Mouse (Mus musculus): ENCODE measurements around the gene Sec23b. TPM values are rescaled to one million over a fixed set of nuclear protein-coding genes. Genes with fewer than 3 reads are reported as not detected.

Gene Sec23b
- total RNA-seq (2012; rRNA removed) (98.5 and 110 TPM in 2 replicates), total RNA-seq (2014; rRNA removed) (99.0 and 103 TPM in 2 replicates), polyA plus RNA-seq (2012; ENCODE audit: insufficient read length, low read depth) (77.7 and 95.4 TPM in 2 replicates)

DNA sequence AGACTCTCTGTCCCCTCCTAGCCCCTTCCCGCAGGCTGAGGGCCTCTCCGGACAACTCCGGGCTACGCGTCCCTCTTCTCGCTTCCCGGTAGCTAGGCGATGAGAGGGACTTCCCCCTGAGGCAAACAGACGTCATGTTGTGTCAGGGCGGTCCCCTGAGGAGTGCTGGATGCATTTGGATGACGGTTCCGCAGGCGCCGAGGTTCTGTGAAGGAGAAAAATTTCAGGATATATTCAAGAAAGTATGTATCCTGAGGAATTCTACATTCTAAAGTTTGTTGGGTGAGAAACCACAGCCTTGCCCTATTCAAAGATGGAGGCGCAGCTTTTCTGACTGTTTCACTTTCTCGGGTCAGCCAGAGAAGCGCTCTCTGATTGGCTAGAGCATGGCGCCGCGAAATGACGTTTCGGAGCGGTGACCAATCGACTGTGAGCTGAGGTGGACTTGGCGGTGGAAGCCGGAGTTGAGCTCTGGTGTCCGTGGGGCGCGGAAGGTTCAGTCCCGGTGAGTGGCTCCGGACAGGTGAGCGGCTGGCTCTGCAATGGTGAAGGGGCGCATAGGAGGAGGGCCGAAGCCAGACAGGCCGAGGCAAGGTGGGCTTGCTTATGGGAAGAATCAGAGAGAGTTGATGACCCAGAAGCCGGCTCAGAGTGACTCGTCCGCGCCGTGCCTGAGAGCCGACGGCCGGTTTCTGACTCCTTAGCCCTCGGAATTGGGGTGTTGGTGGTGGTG lies at the start of gene Sec23b:
Gene Sec23b (plus strand): TSS at position 410 of the 733 bp plus-strand sequence.
- H3K4me3 ChIP-seq (replicated peaks in 1 of 3; ENCODE audit: low read depth in 2 of 3, low read length in 2 of 3, poor library complexity in 1 of 3) = peak within 1 kb of the TSS; percentile 69 to 88 (median 75)
- dilution Hi-C loops (cut with MboI; ENCODE audit: extremely low pct_ligation_motif_present, extremely low pct_unique_long_range_greater_than_20kb, low sequenced_read_pairs) (no loop called here), in situ Hi-C loops (cut with MboI; ENCODE audit: low pct_ligation_motif_present, low pct_unique_long_range_greater_than_20kb, low sequenced_read_pairs) (no loop called here)
- no peaks in the 10 kb centered on the region for H3K27me3 ChIP-seq (replicated peaks)
- peaks cover 8 to 28% of the 10 kb centered on the region in 2 experiments; a peak in 3 of 4 replicates for H3K4me1 ChIP-seq (ENCODE audit: control insufficient read depth in 1 of 2, insufficient read depth in 2 of 2)
- peaks cover 9 to 23% of the 10 kb centered on the region in 2 experiments for H3K36me3 ChIP-seq (replicated peaks in 1 of 2; ENCODE audit: control insufficient read depth in 1 of 2, insufficient read depth in 1 of 2, low read length in 1 of 2)
- H3K79me2 ChIP-seq (replicated peaks; ENCODE audit: control insufficient read depth, extremely low read depth, insufficient read depth, poor library complexity, severe bottlenecking) = peaks cover 28% of the 10 kb centered on the region
- H3K27ac ChIP-seq (ENCODE audit: insufficient read depth, low read depth) = peak within 1 kb of the TSS; percentile 75
- peak; percentile 96 for DNase-seq (ENCODE audit: extremely low read depth)
- peak within 1 kb of the TSS; percentile 53 for H3K9ac ChIP-seq (ENCODE audit: insufficient read depth, low read depth)
- peak within 1 kb of the TSS; percentile 100 for H3K4me2 ChIP-seq (ENCODE audit: insufficient read depth, low read depth, poor library complexity, severe bottlenecking)
- no peak; the same call in 1 of the 2 replicates for TF ChIP-seq UBTF (IDR thresholded peaks at IDR 0.05; ENCODE audit: low read depth, low read length)
- no peak for TF ChIP-seq ZNF384 (IDR thresholded peaks at IDR 0.05; ENCODE audit: low read depth, low read length)
- peak; percentile 69 for TF ChIP-seq MXI1 (IDR thresholded peaks at IDR 0.05; ENCODE audit: low read depth, low read length)
- no peak for TF ChIP-seq SMC3 (IDR thresholded peaks at IDR 0.05; ENCODE audit: low read depth, low read length)
- no peak; the same call in 1 of the 2 replicates for TF ChIP-seq TBP (conservative IDR thresholded peaks at IDR 0.05; ENCODE audit: low read depth, low read length)
- TF ChIP-seq TCF12 (IDR thresholded peaks at IDR 0.05; ENCODE audit: low read depth, low read length) = peak; percentile 83
- no peak for TF ChIP-seq PAX5 (IDR thresholded peaks at IDR 0.05; ENCODE audit: low read length)
- no peak for TF ChIP-seq MAX (IDR thresholded peaks at IDR 0.05; ENCODE audit: low read length)
- TF ChIP-seq MAFK (IDR thresholded peaks at IDR 0.05; ENCODE audit: insufficient replicate concordance, low read length) = no peak; the same call in 1 of the 2 replicates
- TF ChIP-seq EP300 (IDR thresholded peaks at IDR 0.05; ENCODE audit: low read length) = no peak
- peak; percentile 51; the same call in 1 of the 2 replicates for TF ChIP-seq ELF1 (IDR thresholded peaks at IDR 0.05; ENCODE audit: low read depth, low read length)
- TF ChIP-seq E2F4 (IDR thresholded peaks at IDR 0.05; ENCODE audit: insufficient replicate concordance, low read depth, low read length) = peak; percentile 76; the same call in 1 of the 2 replicates
- no peak; the same call in 1 of the 2 replicates for TF ChIP-seq GABPA (IDR thresholded peaks at IDR 0.05; ENCODE audit: insufficient replicate concordance, low read depth, low read length)
- TF ChIP-seq KAT2A (IDR thresholded peaks at IDR 0.05; ENCODE audit: insufficient replicate concordance, low read length) = peak; percentile 82; the same call in 1 of the 2 replicates
- no peak for TF ChIP-seq USF1 (IDR thresholded peaks at IDR 0.05; ENCODE audit: low read depth, low read length)
- no peak for TF ChIP-seq RCOR1 (conservative IDR thresholded peaks at IDR 0.05; ENCODE audit: low read depth, low read length)
- no peak for TF ChIP-seq ZKSCAN1 (IDR thresholded peaks at IDR 0.05; ENCODE audit: borderline replicate concordance, low read depth, low read length)
- TF ChIP-seq NELFE (IDR thresholded peaks at IDR 0.05; ENCODE audit: low read depth, low read length) = peak; percentile 89
- peak; percentile 63 for TF ChIP-seq NRF1 (IDR thresholded peaks at IDR 0.05; ENCODE audit: low read depth, low read length)
- TF ChIP-seq CHD2 (IDR thresholded peaks at IDR 0.05; ENCODE audit: low read length) = peak; percentile 80
- TF ChIP-seq POLR2A (IDR thresholded peaks at IDR 0.05; ENCODE audit: low read depth, low read length) = peak; percentile 86
- no peak for TF ChIP-seq CHD1 (IDR thresholded peaks at IDR 0.05; ENCODE audit: low read depth, low read length)
- peak; percentile 77 for TF ChIP-seq IRF4 (IDR thresholded peaks at IDR 0.05; ENCODE audit: low read depth, low read length)
- TF ChIP-seq CTCF (conservative IDR thresholded peaks at IDR 0.05 in 1 of 2, IDR thresholded peaks at IDR 0.05 in 1 of 2; ENCODE audit: low read depth in 2 of 2, low read length in 2 of 2) = no peak
- no peak; the same call in 1 of the 2 replicates for TF ChIP-seq ETS1 (conservative IDR thresholded peaks at IDR 0.05; ENCODE audit: low read depth, low read length)
- TF ChIP-seq SIN3A (IDR thresholded peaks at IDR 0.05; ENCODE audit: low read length) = peak; percentile 80
- TF ChIP-seq HCFC1 (IDR thresholded peaks at IDR 0.05; ENCODE audit: low read depth, low read length) = peak; percentile 90
- no peak for TF ChIP-seq MAZ (IDR thresholded peaks at IDR 0.05; ENCODE audit: low read depth, low read length)
- TF ChIP-seq BHLHE40 (IDR thresholded peaks at IDR 0.05; ENCODE audit: low read depth, low read length) = 0 out of 2 replicates have a peak, but pooled peaks have one; percentile 14
- no peak for TF ChIP-seq JUN (IDR thresholded peaks at IDR 0.05; ENCODE audit: insufficient read depth, low read depth, low read length)
- no peak for TF ChIP-seq MEF2A (IDR thresholded peaks at IDR 0.05; ENCODE audit: borderline replicate concordance, low read depth, low read length)
- TF ChIP-seq ZC3H11A (IDR thresholded peaks at IDR 0.05; ENCODE audit: low read depth, low read length) = no peak
- TF ChIP-seq POLR2AphosphoS2 (IDR thresholded peaks at IDR 0.05; ENCODE audit: low read depth, low read length) = no peak
- peak; percentile 81; the same call in 1 of the 2 replicates for TF ChIP-seq ZMIZ1 (IDR thresholded peaks at IDR 0.05; ENCODE audit: low read depth, low read length)
- no peak for TF ChIP-seq RAD21 (IDR thresholded peaks at IDR 0.05; ENCODE audit: low read depth, low read length)
- TF ChIP-seq MYC (IDR thresholded peaks at IDR 0.05; ENCODE audit: low read depth, low read length) = peak; percentile 67; the same call in 1 of the 2 replicates
- TF ChIP-seq JUND (conservative IDR thresholded peaks at IDR 0.05; ENCODE audit: low read depth, low read length) = no peak; the same call in 1 of the 2 replicates
- no peaks in the 10 kb centered on the region for H3K9me3 ChIP-seq (replicated peaks; ENCODE audit: low read length)

Measured in CH12.LX (cell line).